Mouse (Mus musculus) liver, embryonic 14.5 days (tissue): ENCODE results near the gene Mad2l1bp.

Experiments used
- CTCF ChIP-seq: IDR thresholded peaks from 2 replicates; pipeline ENCODE4 v1.5.1; 2016; ENCODE audit warnings: antibody characterized with exemption, low read depth, control low read depth
- EP300 ChIP-seq: IDR thresholded peaks from 2 replicates; pipeline ENCODE4 v1.6.1; 2016; ENCODE audit warnings: antibody characterized with exemption, low read depth

DNA sequence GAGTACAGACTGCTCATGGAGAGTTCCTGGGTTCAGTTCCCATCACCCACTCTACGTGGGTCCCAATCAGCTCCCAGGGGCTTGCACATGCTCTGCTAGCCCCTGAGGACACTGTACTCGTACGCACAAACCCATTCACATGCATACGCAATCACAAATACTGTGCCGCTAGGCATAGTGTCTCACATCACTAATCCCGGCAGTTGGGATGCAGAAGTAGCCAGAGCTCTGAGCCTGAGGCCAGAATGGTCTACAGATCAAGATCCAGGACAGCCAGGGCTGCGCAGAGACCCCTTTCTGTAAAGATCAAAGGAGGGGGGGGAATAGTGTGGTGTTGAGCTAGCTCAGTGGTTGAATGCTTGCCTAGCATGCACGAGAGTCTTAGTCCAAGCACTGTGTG is 3.8 kb upstream of the Mad2l1bp start:
- TF ChIP-seq CTCF (no peak), EP300 (no peak)
